Mouse (Mus musculus): ENCODE results near the gene Ppp4r3a. TPM values are rescaled to one million over a fixed set of nuclear protein-coding genes. Genes with fewer than 3 reads are reported as not detected.

Gene Ppp4r3a
- polyA plus RNA-seq, 1 experiment from 2014 or later, result 41.8 TPM

- Histone ChIP-seq H3K9ac (no peak overlapping the region), H3K4me2 (replicated peaks) (peak overlapping the region; percentile 30)
- peak; percentile 32 for ATAC-seq
Observed at GRCm38 (mm10) chr12:101007968-101008481, 75.5 kb downstream of the Ppp4r3a start.

DNA sequence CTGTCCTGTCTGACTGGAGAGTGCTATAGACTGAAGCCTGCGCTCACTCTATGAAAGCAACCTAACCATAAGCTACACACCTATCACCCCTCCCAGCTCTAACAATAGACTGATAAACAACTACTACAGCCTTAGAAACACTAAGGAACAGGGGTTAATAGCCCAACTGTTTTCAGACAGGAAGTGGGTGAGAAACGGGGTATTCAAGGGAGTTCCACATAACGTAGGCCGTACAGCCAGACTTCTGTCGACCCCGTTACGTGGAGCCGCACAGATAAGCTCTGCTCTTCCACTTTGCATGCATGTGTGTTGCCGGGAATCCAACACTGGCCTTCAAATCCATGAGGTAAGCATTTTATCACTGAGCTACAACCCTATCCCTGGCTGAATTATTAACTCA is 76.1 kb downstream of the Ppp4r3a start:
- no peak for ATAC-seq
- no peak overlapping the region for H3K9ac ChIP-seq

More at GRCm38 (mm10) chr12:101007968-101008481, 75.5 kb downstream of the Ppp4r3a start:
- no peak overlapping the region for H3K4me3 ChIP-seq (replicated peaks)
- H3K36me3 ChIP-seq, result no peaks in the 10 kb centered on the region
- H3K27ac ChIP-seq, result peak overlapping the region; percentile 75
- 27% methylated on average over 10 of the region's 10 CpGs for WGBS
- H3K9me3 ChIP-seq, result no peaks in the 10 kb centered on the region
- H3K4me1 ChIP-seq (replicated peaks), result peaks cover 39% of the 10 kb centered on the region
- no peaks in the 10 kb centered on the region for H3K27me3 ChIP-seq (replicated peaks)

GRCm38 (mm10) chr12:101005665-101006420 is 77.7 kb downstream of the Ppp4r3a start:
- Histone ChIP-seq H3K27ac (no peak overlapping the region), H3K9me3 (no peaks in the 10 kb centered on the region), H3K4me2 (replicated peaks) (no peak overlapping the region), H3K4me3 (replicated peaks) (no peak overlapping the region), H3K4me1 (replicated peaks) (peaks cover 42% of the 10 kb centered on the region), H3K27me3 (replicated peaks) (no peaks in the 10 kb centered on the region), H3K36me3 (no peaks in the 10 kb centered on the region), H3K9ac (no peak overlapping the region)
- 88% methylated on average over 12 of the region's 12 CpGs for WGBS
- no peak for ATAC-seq

More for the DNA sequence above, 76.1 kb downstream of the Ppp4r3a start:
- H3K4me1 ChIP-seq (replicated peaks), result peaks cover 38% of the 10 kb centered on the region
- no peak overlapping the region for H3K4me3 ChIP-seq (replicated peaks)
- peak overlapping the region; percentile 75; the same call in 1 of the 2 replicates for H3K27ac ChIP-seq
- no peaks in the 10 kb centered on the region for H3K36me3 ChIP-seq
- 51% methylated on average over 9 of the region's 9 CpGs for WGBS
- H3K9me3 ChIP-seq, result no peaks in the 10 kb centered on the region
- H3K4me2 ChIP-seq (replicated peaks), result peak overlapping the region; percentile 30
- H3K27me3 ChIP-seq (replicated peaks), result no peaks in the 10 kb centered on the region

GRCm38 (mm10) chr12:101004982-101005381 is 78.5 kb downstream of the Ppp4r3a start:
- H3K4me3 ChIP-seq (replicated peaks), result no peak overlapping the region
- peaks cover 43% of the 10 kb centered on the region for H3K4me1 ChIP-seq (replicated peaks)
- H3K9ac ChIP-seq, result no peak overlapping the region
- 91% methylated on average over 5 of the region's 5 CpGs for WGBS
- no peak for ATAC-seq
- H3K9me3 ChIP-seq, result no peaks in the 10 kb centered on the region
- no peaks in the 10 kb centered on the region for H3K27me3 ChIP-seq (replicated peaks)
- no peak overlapping the region for H3K4me2 ChIP-seq (replicated peaks)
- no peak overlapping the region for H3K27ac ChIP-seq
- H3K36me3 ChIP-seq, result no peaks in the 10 kb centered on the region

GRCm38 (mm10) chr12:101002801-101003513 is 80.5 kb downstream of the Ppp4r3a start:
- peaks cover 50% of the 10 kb centered on the region for H3K4me1 ChIP-seq (replicated peaks)
- H3K36me3 ChIP-seq, result no peaks in the 10 kb centered on the region
- H3K4me3 ChIP-seq (replicated peaks), result no peak overlapping the region
- no peak overlapping the region for H3K9ac ChIP-seq
- no peaks in the 10 kb centered on the region for H3K27me3 ChIP-seq (replicated peaks)
- no peak overlapping the region for H3K4me2 ChIP-seq (replicated peaks)
- no peaks in the 10 kb centered on the region for H3K9me3 ChIP-seq
- peak overlapping the region; percentile 61 for H3K27ac ChIP-seq
- WGBS, result 39% methylated on average over 4 of the region's 4 CpGs
- peak; percentile 68 for ATAC-seq

DNA sequence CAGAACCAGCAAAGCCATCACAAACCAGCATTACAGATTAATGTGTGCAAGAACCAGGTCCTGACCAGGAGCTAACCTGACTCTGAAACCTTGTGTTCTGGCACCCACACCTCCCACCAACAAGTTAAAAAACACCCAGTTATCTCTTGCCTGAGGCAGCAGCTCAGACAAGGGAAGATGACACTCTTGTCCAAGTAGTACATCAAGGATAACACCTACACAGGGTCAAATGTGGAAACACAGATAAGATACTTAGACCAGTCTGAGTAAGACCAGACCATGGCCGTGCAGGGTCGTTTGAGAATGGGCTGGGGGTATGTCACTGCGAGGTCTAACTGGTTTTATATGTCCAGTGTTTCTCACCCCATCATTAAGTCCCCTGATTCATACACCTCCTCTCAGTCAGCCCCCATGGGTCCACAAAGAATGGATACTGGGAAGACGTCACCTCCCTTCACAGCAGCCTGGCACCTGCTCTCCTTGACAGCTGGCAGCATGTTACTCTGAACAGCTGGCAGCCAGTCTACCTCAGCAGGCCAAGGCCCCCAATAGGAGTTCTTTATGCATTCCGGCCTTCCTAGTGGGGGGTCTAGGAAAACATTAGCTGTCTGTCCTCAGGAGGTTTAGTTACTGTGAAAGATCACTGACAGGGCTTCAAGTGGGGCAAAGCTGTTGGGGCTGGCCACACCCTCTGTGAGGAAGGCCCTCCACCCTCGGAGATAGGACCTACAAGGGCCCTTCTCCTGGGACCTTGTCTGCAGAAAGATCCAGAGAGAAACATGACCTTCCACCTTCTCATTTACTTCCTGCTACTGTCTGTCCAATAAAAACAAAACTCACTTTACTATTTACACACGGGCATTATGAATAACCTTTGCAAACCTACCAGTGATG is 84.2 kb downstream of the Ppp4r3a start:
- Histone ChIP-seq H3K27ac (peak overlapping the region; percentile 66), H3K9ac (no peak overlapping the region), H3K9me3 (no peaks in the 10 kb centered on the region), H3K4me2 (replicated peaks) (no peak overlapping the region), H3K4me3 (replicated peaks) (no peak overlapping the region), H3K36me3 (no peaks in the 10 kb centered on the region), H3K4me1 (replicated peaks) (peaks cover 57% of the 10 kb centered on the region), H3K27me3 (replicated peaks) (no peaks in the 10 kb centered on the region)
- 54% methylated on average over 7 of the region's 7 CpGs for WGBS
- no peak for ATAC-seq

- Histone ChIP-seq H3K4me1 (replicated peaks) (peaks cover 54% of the 10 kb centered on the region), H3K9ac (no peak overlapping the region), H3K4me2 (replicated peaks) (no peak overlapping the region), H3K36me3 (no peaks in the 10 kb centered on the region), H3K4me3 (replicated peaks) (no peak overlapping the region), H3K27ac (peak overlapping the region; percentile 66), H3K27me3 (replicated peaks) (no peaks in the 10 kb centered on the region), H3K9me3 (no peaks in the 10 kb centered on the region)
- WGBS, result 27% methylated on average over 8 of the region's 8 CpGs
- 0 out of 2 replicates have a peak, but pooled peaks have one; percentile 4 for ATAC-seq
Observed at GRCm38 (mm10) chr12:100998564-100998962, 84.9 kb downstream of the Ppp4r3a start.

DNA sequence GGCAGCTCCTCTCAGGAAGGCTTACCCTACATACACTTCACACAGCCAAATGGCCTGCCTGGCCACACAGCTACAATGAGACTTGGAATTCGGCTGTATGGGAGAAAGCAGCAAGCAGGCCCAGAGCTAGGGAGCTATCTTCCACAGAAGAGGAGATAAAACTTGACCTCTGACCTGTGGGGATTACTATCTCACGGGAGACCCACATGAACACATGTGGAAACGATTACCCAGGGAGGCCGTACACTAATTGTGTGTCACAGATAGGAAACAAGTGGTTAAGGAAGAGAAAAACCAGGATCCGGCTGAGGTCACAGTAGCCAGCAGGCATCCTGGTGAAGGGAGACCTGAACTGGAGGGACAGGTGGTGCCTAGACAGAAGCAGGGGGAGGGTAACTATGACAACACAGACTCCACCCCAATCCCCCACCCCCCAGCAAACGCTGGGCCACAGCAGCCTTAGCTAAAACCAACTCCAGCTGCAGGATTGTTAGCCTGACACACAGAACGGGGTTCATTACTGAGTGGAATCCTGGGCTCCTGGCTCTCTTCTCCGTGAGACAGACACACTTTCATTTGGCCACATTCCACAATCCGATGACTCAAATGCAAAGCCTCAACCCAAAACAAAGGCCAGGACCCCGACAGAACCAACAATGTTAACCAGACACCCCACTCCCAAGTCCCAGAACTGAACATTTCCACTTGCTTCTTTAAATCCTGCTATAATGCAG is 85.5 kb downstream of the Ppp4r3a start:
- H3K27ac ChIP-seq, result peak overlapping the region; percentile 66
- no peak overlapping the region for H3K9ac ChIP-seq
- no peaks in the 10 kb centered on the region for H3K9me3 ChIP-seq
- WGBS, result 11% methylated on average over 10 of the region's 10 CpGs
- no peaks in the 10 kb centered on the region for H3K27me3 ChIP-seq (replicated peaks)
- peaks cover 57% of the 10 kb centered on the region for H3K4me1 ChIP-seq (replicated peaks)
- H3K36me3 ChIP-seq, result no peaks in the 10 kb centered on the region
- H3K4me3 ChIP-seq (replicated peaks), result no peak overlapping the region
- H3K4me2 ChIP-seq (replicated peaks), result no peak overlapping the region; the same call in 1 of the 2 replicates
- peak; percentile 8; the same call in 1 of the 2 replicates for ATAC-seq

DNA sequence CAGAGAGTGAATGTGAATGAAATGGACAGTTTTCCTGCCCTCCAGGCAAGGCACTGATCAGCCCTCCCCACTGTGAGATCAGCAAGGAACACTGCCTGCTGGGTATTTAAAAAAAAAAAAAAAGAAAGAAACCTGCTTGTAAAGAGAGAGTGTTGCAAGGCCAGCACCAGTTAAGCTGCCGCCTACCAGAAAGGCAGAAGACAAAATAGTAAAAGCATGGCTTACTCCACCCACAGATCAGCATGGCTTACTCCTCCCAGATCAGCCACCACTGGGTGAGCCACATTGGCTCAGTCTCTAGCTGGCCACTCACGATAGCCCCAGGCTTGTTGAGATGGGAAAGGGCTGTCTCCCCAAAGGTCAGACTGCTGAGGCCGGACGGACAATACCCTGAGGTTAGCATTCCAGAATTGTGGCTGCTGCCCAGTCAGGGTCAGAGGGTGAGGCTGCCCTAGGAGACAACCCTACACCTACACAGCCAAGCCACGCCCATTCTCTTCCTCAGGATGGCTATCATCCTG is 87.1 kb downstream of the Ppp4r3a start:
- H3K9me3 ChIP-seq, result no peaks in the 10 kb centered on the region
- peaks cover 48% of the 10 kb centered on the region for H3K4me1 ChIP-seq (replicated peaks)
- H3K36me3 ChIP-seq, result no peaks in the 10 kb centered on the region
- no peak overlapping the region for H3K4me3 ChIP-seq (replicated peaks)
- H3K27me3 ChIP-seq (replicated peaks), result no peaks in the 10 kb centered on the region
- 54% methylated on average over 5 of the region's 5 CpGs for WGBS
- H3K27ac ChIP-seq, result no peak overlapping the region; the same call in 1 of the 2 replicates
- H3K9ac ChIP-seq, result no peak overlapping the region
- no peak overlapping the region for H3K4me2 ChIP-seq (replicated peaks)
- no peak for ATAC-seq

- Histone ChIP-seq H3K4me2 (replicated peaks) (no peak overlapping the region), H3K9ac (no peak overlapping the region), H3K4me1 (replicated peaks) (peaks cover 42% of the 10 kb centered on the region), H3K27me3 (replicated peaks) (no peaks in the 10 kb centered on the region), H3K27ac (no peak overlapping the region), H3K36me3 (no peaks in the 10 kb centered on the region), H3K9me3 (no peaks in the 10 kb centered on the region), H3K4me3 (replicated peaks) (no peak overlapping the region)
- ATAC-seq, result no peak
- WGBS, result 66% methylated on average over 16 of the region's 16 CpGs
Observed at GRCm38 (mm10) chr12:100995607-100996377, 87.7 kb downstream of the Ppp4r3a start.
